Comparison of ENCODE assay signal across 8 mouse cellular contexts in genomic region chr9:91364127-91364970, GRCm38 (mm10). TPM values are rescaled to one million over a fixed set of nuclear protein-coding genes. Genes with fewer than 3 reads are reported as not detected.
DNase-seq lines count a peak whose midpoint lies in the region; ATAC-seq lines count a peak whose summit lies in the region.

No protein-coding gene starts in this region.

- H3K27me3 ChIP-seq in heart, embryonic 14.5 days (ENCODE audit: control insufficient read depth, insufficient read depth, low read length) = peaks cover 91% of the 10 kb centered on the region
- peaks cover 25% of the 10 kb centered on the region for H3K27me3 ChIP-seq in forebrain, embryonic 15.5 days
- peaks cover 93% of the 10 kb centered on the region for H3K27me3 ChIP-seq in liver, embryonic 16.5 days (ENCODE audit: control insufficient read depth, insufficient read depth, low read depth, low read length)
- H3K27me3 ChIP-seq in stomach, embryonic 16.5 days (ENCODE audit: control insufficient read depth, insufficient read depth, low read length) = peaks cover 89% of the 10 kb centered on the region

- H3K27ac ChIP-seq in heart, embryonic 14.5 days (replicated peaks in 1 of 2; ENCODE audit: control insufficient read depth in 1 of 2, insufficient read depth in 1 of 2, low read depth in 2 of 2, low read length in 2 of 2) = no peak overlapping the region
- H3K27ac ChIP-seq in brown adipose tissue, adult 24 weeks (replicated peaks; ENCODE audit: low read depth, low read length) = peak overlapping the region; percentile 63
- H3K27ac ChIP-seq in forebrain, embryonic 15.5 days (replicated peaks) = peak overlapping the region; percentile 90
- no peak overlapping the region for H3K27ac ChIP-seq in liver, embryonic 16.5 days (ENCODE audit: low read length)
- no peak overlapping the region for H3K27ac ChIP-seq in stomach, embryonic 16.5 days (ENCODE audit: low read length)

- no peak for DNase-seq in heart, adult 8-10 months (ENCODE audit: low spot score)
- DNase-seq in frontal cortex, postnatal 14 days (ENCODE audit: low spot score in 2 of 2) = no peak
- no peak for DNase-seq in kidney, adult 11 months

- peak overlapping the region; percentile 20 to 36 for H3K4me3 ChIP-seq in heart, embryonic 14.5 days (ENCODE audit: control insufficient read depth in 1 of 2, insufficient read depth in 1 of 2, low read depth in 1 of 2, low read length in 2 of 2)
- H3K4me3 ChIP-seq in brown adipose tissue, adult 24 weeks (ENCODE audit: insufficient read depth, low read depth, low read length) = peak overlapping the region; percentile 72
- H3K4me3 ChIP-seq in forebrain, embryonic 15.5 days = peak overlapping the region; percentile 54
- H3K4me3 ChIP-seq in liver, embryonic 16.5 days (ENCODE audit: low read depth, low read length) = peak overlapping the region; percentile 31
- peak overlapping the region; percentile 29 for H3K4me3 ChIP-seq in stomach, embryonic 16.5 days (replicated peaks; ENCODE audit: low read length)

- H3K4me1 ChIP-seq in heart, embryonic 14.5 days (ENCODE audit: control insufficient read depth in 2 of 2, insufficient read depth in 2 of 2, low read length in 2 of 2) = peaks cover 2 to 15% of the 10 kb centered on the region in 2 experiments; a peak in 3 of 4 replicates
- H3K4me1 ChIP-seq in brown adipose tissue, adult 24 weeks (ENCODE audit: control insufficient read depth, insufficient read depth, insufficient read length, low read length) = no peaks in the 10 kb centered on the region
- peaks cover 29% of the 10 kb centered on the region for H3K4me1 ChIP-seq in forebrain, embryonic 15.5 days
- no peaks in the 10 kb centered on the region for H3K4me1 ChIP-seq in liver, embryonic 16.5 days (ENCODE audit: control insufficient read depth, low read depth, low read length)
- H3K4me1 ChIP-seq in stomach, embryonic 16.5 days (ENCODE audit: control insufficient read depth, insufficient read depth, low read length) = peaks cover 14% of the 10 kb centered on the region

- H3K9ac ChIP-seq in heart, embryonic 14.5 days (ENCODE audit: low read length) = no peak overlapping the region
- H3K9ac ChIP-seq in forebrain, embryonic 15.5 days (replicated peaks) = peak overlapping the region; percentile 69
- no peak overlapping the region for H3K9ac ChIP-seq in liver, embryonic 16.5 days (ENCODE audit: low read depth, low read length)
- no peak overlapping the region for H3K9ac ChIP-seq in stomach, embryonic 16.5 days (ENCODE audit: low read length)

- H3K4me2 ChIP-seq in heart, embryonic 14.5 days (ENCODE audit: low read length) = peak overlapping the region; percentile 60
- H3K4me2 ChIP-seq in forebrain, embryonic 15.5 days (replicated peaks) = peak overlapping the region; percentile 52
- H3K4me2 ChIP-seq in liver, embryonic 16.5 days (ENCODE audit: low read depth, low read length) = peak overlapping the region; percentile 42; the same call in 1 of the 2 replicates
- peak overlapping the region; percentile 43; the same call in 1 of the 2 replicates for H3K4me2 ChIP-seq in stomach, embryonic 16.5 days (ENCODE audit: low read depth, low read length)

- H3K9me3 ChIP-seq in heart, embryonic 14.5 days (ENCODE audit: control insufficient read depth, low read length) = no peaks in the 10 kb centered on the region
- H3K9me3 ChIP-seq in forebrain, embryonic 15.5 days = no peaks in the 10 kb centered on the region
- no peaks in the 10 kb centered on the region for H3K9me3 ChIP-seq in liver, embryonic 16.5 days (replicated peaks; ENCODE audit: control insufficient read depth, low read length)
- no peaks in the 10 kb centered on the region; the same call in 1 of the 2 replicates for H3K9me3 ChIP-seq in stomach, embryonic 16.5 days (replicated peaks; ENCODE audit: control insufficient read depth, low read length)

- no peaks in the 10 kb centered on the region for H3K36me3 ChIP-seq in heart, embryonic 14.5 days (ENCODE audit: control insufficient read depth, insufficient read depth, low read length)
- no peaks in the 10 kb centered on the region for H3K36me3 ChIP-seq in forebrain, embryonic 15.5 days
- H3K36me3 ChIP-seq in liver, embryonic 16.5 days (ENCODE audit: control insufficient read depth, insufficient read depth) = no peaks in the 10 kb centered on the region
- H3K36me3 ChIP-seq in stomach, embryonic 16.5 days (ENCODE audit: control insufficient read depth, insufficient read depth, low read length) = no peaks in the 10 kb centered on the region

- ATAC-seq in heart, embryonic 14.5 days (ENCODE audit: insufficient number of reproducible peaks, insufficient read depth, low FRiP score, low read depth) = no peak
- peak; percentile 21 for ATAC-seq in forebrain, embryonic 15.5 days (replicated peaks)
- no peak; the same call in 1 of the 2 replicates for ATAC-seq in liver, embryonic 16.5 days (ENCODE audit: low read depth)
- ATAC-seq in stomach, embryonic 16.5 days (ENCODE audit: insufficient read depth, low FRiP score) = peak; percentile 25; the same call in 1 of the 2 replicates

- under 1% methylated on average over 77 of the region's 77 CpGs for WGBS in heart, embryonic 14.5 days
- WGBS in forebrain, embryonic 15.5 days = under 1% methylated on average over 77 of the region's 77 CpGs
- 1% methylated on average over 77 of the region's 77 CpGs for WGBS in liver, embryonic 16.5 days (ENCODE audit: insufficient replicate concordance)
- under 1% methylated on average over 77 of the region's 77 CpGs for WGBS in stomach, embryonic 16.5 days

RNA-seq across cellular contexts. Expression of gene Zic1, which starts 1.3 kb away (rescaled TPM):
- polyA plus RNA-seq in heart, embryonic 14.5 days (2014; fragmentation: Nextera tagmentation; extraction: Ambion mirVana) = 0.03 TPM in 1 of 2 replicates, not detected in the other
- total RNA-seq in heart, adult 8-10 months (2022) = under 1 TPM in 1 of 4 experiments, not detected in 3; 0.06 TPM
- 3.2 and 4.1 TPM in 2 replicates for polyA plus RNA-seq in brown adipose tissue, adult 24 weeks (2012; ENCODE audit: insufficient read depth, insufficient read length, missing spikeins)
- polyA plus RNA-seq in forebrain, embryonic 15.5 days (2015; fragmentation: Nextera tagmentation; extraction: Ambion mirVana) = 9.6 and 9.8 TPM in 2 replicates
- 0.01 TPM in 1 of 2 replicates, not detected in the other for polyA plus RNA-seq in liver, embryonic 16.5 days (2015; fragmentation: Nextera tagmentation; extraction: Ambion mirVana)
- not detected in 2 replicates for polyA plus RNA-seq in stomach, embryonic 16.5 days (2015; fragmentation: Nextera tagmentation; extraction: Ambion mirVana)

RNA-seq across cellular contexts. Expression of gene Zic4, which starts 2.1 kb away (rescaled TPM):
- polyA plus RNA-seq in heart, embryonic 14.5 days (2014; fragmentation: Nextera tagmentation; extraction: Ambion mirVana) = not detected in 2 replicates
- not detected for total RNA-seq in heart, adult 8-10 months (2022)
- 0.79 and 1.8 TPM in 2 replicates for polyA plus RNA-seq in brown adipose tissue, adult 24 weeks (2012; ENCODE audit: insufficient read depth, insufficient read length, missing spikeins)
- polyA plus RNA-seq in forebrain, embryonic 15.5 days (2015; fragmentation: Nextera tagmentation; extraction: Ambion mirVana) = 46.2 and 55.0 TPM in 2 replicates
- polyA plus RNA-seq in liver, embryonic 16.5 days (2015; fragmentation: Nextera tagmentation; extraction: Ambion mirVana) = not detected in 2 replicates
- 0.07 TPM in 1 of 2 replicates, not detected in the other for polyA plus RNA-seq in stomach, embryonic 16.5 days (2015; fragmentation: Nextera tagmentation; extraction: Ambion mirVana)

Comparison
In these comparisons a context has a peak if more than half of its experiments do, and no peak if none do; other contexts are left out.
1. ATAC-seq: peak in forebrain, embryonic 15.5 days (single experiment) and stomach, embryonic 16.5 days (single experiment); none in heart, embryonic 14.5 days (single experiment) and liver, embryonic 16.5 days (single experiment).
2. H3K27ac ChIP-seq: peak in brown adipose tissue, adult 24 weeks (single experiment) and forebrain, embryonic 15.5 days (single experiment); none in heart, embryonic 14.5 days (0 of 2), liver, embryonic 16.5 days (single experiment) and stomach, embryonic 16.5 days (single experiment).
3. RNA of gene Zic4, which starts 2.1 kb away (polyA plus RNA-seq): 46.2 to 55.0 TPM in forebrain, embryonic 15.5 days; 0.79 to 1.8 TPM in brown adipose tissue, adult 24 weeks, not detected in liver, embryonic 16.5 days, not detected in heart, embryonic 14.5 days and 0.07 TPM in stomach, embryonic 16.5 days; every median in the first group is over 10 times any median in the second.
4. Peak in every context shown above with its lines, with median percentiles within 50 percentile points of each other: H3K4me2 ChIP-seq and H3K4me3 ChIP-seq.